Mouse (Mus musculus): ENCODE results near the gene Dohh.

DNA sequence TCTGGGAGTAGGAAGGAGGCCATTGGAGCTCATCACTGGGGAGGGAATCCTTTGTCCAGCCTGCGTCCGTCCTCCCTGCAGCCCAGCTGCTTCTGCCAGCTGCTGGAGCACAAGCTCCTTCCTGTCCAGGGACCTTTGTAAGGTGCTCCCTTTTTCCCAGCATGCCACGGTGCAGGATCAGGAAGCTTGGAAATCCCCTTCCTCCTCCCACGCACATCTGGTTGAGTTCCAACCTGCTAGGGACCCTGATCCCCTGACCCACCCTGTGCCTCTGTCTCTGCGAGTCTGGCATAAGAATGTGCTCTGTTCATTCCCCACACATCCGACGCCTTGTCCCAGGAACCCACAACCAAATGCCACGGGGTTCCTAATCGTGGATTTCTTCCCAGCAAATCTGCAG lies 26.8 kb downstream of the Dohh start:
- no peak for TF ChIP-seq CTCF (IDR thresholded peaks at IDR 0.05; ENCODE audit: control insufficient read depth, insufficient read depth, low read length)
- TF ChIP-seq POLR2A (IDR thresholded peaks at IDR 0.05; ENCODE audit: borderline replicate concordance, control insufficient read depth, low read depth, low read length) = no peak

All from bone marrow, adult 2 months (tissue).